Mouse (Mus musculus): ENCODE results near the gene Vps54. TPM values are rescaled to one million over a fixed set of nuclear protein-coding genes. Genes with fewer than 3 reads are reported as not detected.

Vps54 gene
- polyA plus RNA-seq, 1 experiment from 2014 or later, result 10.3 TPM

GRCm38 (mm10) chr11:21313922-21314657 is 75.0 kb downstream of the Vps54 start:
- Histone ChIP-seq H3K36me3 (ENCODE audit: control insufficient read depth, insufficient read depth, low read length) (peaks cover 10% of the 10 kb centered on the region; the same call in 1 of the 2 replicates), H3K9me3 (replicated peaks; ENCODE audit: control insufficient read depth, low read length, poor library complexity, severe bottlenecking) (no peaks in the 10 kb centered on the region), H3K4me3 (ENCODE audit: low read depth, low read length) (no peak overlapping the region), H3K4me1 (ENCODE audit: control insufficient read depth, insufficient read depth, low read length) (no peaks in the 10 kb centered on the region), H3K9ac (ENCODE audit: low read depth, low read length) (no peak overlapping the region), H3K4me2 (ENCODE audit: low read length) (no peak overlapping the region), H3K27ac (ENCODE audit: low read length) (no peak overlapping the region), H3K27me3 (ENCODE audit: control insufficient read depth, insufficient read depth, low read depth, low read length) (no peaks in the 10 kb centered on the region)
- WGBS, result 92% methylated on average over 9 of the region's 9 CpGs
- no peak for ATAC-seq

- no peaks in the 10 kb centered on the region for H3K9me3 ChIP-seq (replicated peaks; ENCODE audit: control insufficient read depth, low read length, poor library complexity, severe bottlenecking)
- no peaks in the 10 kb centered on the region for H3K4me1 ChIP-seq (ENCODE audit: control insufficient read depth, insufficient read depth, low read length)
- H3K9ac ChIP-seq (ENCODE audit: low read depth, low read length), result no peak overlapping the region
- no peak overlapping the region for H3K4me3 ChIP-seq (ENCODE audit: low read depth, low read length)
- H3K27me3 ChIP-seq (ENCODE audit: control insufficient read depth, insufficient read depth, low read depth, low read length), result no peaks in the 10 kb centered on the region
- no peak overlapping the region for H3K4me2 ChIP-seq (ENCODE audit: low read length)
- WGBS, result 85% methylated on average over 3 of the region's 3 CpGs
- peaks cover 5% of the 10 kb centered on the region; the same call in 1 of the 2 replicates for H3K36me3 ChIP-seq (ENCODE audit: control insufficient read depth, insufficient read depth, low read length)
- H3K27ac ChIP-seq (ENCODE audit: low read length), result no peak overlapping the region
- ATAC-seq, result no peak
Measured at GRCm38 (mm10) chr11:21321577-21321976, 82.5 kb downstream of the Vps54 start.

GRCm38 (mm10) chr11:21322349-21322748 is 83.3 kb downstream of the Vps54 start:
- H3K27ac ChIP-seq (ENCODE audit: low read length), result no peak overlapping the region
- no peak overlapping the region for H3K4me3 ChIP-seq (ENCODE audit: low read depth, low read length)
- no peak overlapping the region for H3K9ac ChIP-seq (ENCODE audit: low read depth, low read length)
- ATAC-seq, result no peak
- H3K4me2 ChIP-seq (ENCODE audit: low read length), result no peak overlapping the region
- H3K4me1 ChIP-seq (ENCODE audit: control insufficient read depth, insufficient read depth, low read length), result no peaks in the 10 kb centered on the region
- no peaks in the 10 kb centered on the region for H3K27me3 ChIP-seq (ENCODE audit: control insufficient read depth, insufficient read depth, low read depth, low read length)
- no peaks in the 10 kb centered on the region for H3K9me3 ChIP-seq (replicated peaks; ENCODE audit: control insufficient read depth, low read length, poor library complexity, severe bottlenecking)
- WGBS, result 92% methylated on average over 3 of the region's 3 CpGs
- peaks cover 3% of the 10 kb centered on the region; the same call in 1 of the 2 replicates for H3K36me3 ChIP-seq (ENCODE audit: control insufficient read depth, insufficient read depth, low read length)

GRCm38 (mm10) chr11:21325781-21326180 is 86.7 kb downstream of the Vps54 start:
- Histone ChIP-seq H3K9me3 (replicated peaks; ENCODE audit: control insufficient read depth, low read length, poor library complexity, severe bottlenecking) (no peaks in the 10 kb centered on the region), H3K4me2 (ENCODE audit: low read length) (no peak overlapping the region), H3K4me1 (ENCODE audit: control insufficient read depth, insufficient read depth, low read length) (no peaks in the 10 kb centered on the region), H3K36me3 (ENCODE audit: control insufficient read depth, insufficient read depth, low read length) (peaks cover 12% of the 10 kb centered on the region), H3K4me3 (ENCODE audit: low read depth, low read length) (no peak overlapping the region), H3K27ac (ENCODE audit: low read length) (no peak overlapping the region), H3K9ac (ENCODE audit: low read depth, low read length) (no peak overlapping the region), H3K27me3 (ENCODE audit: control insufficient read depth, insufficient read depth, low read depth, low read length) (no peaks in the 10 kb centered on the region)
- 94% methylated on average over 5 of the region's 5 CpGs for WGBS
- ATAC-seq, result no peak

- H3K27me3 ChIP-seq (ENCODE audit: control insufficient read depth, insufficient read depth, low read depth, low read length), result no peaks in the 10 kb centered on the region
- peaks cover 12% of the 10 kb centered on the region for H3K36me3 ChIP-seq (ENCODE audit: control insufficient read depth, insufficient read depth, low read length)
- H3K9ac ChIP-seq (ENCODE audit: low read depth, low read length), result no peak overlapping the region
- H3K9me3 ChIP-seq (replicated peaks; ENCODE audit: control insufficient read depth, low read length, poor library complexity, severe bottlenecking), result no peaks in the 10 kb centered on the region
- WGBS, result 70% methylated on average over 2 of the region's 2 CpGs
- H3K4me3 ChIP-seq (ENCODE audit: low read depth, low read length), result no peak overlapping the region
- no peak for ATAC-seq
- H3K27ac ChIP-seq (ENCODE audit: low read length), result no peak overlapping the region
- no peak overlapping the region for H3K4me2 ChIP-seq (ENCODE audit: low read length)
- no peaks in the 10 kb centered on the region for H3K4me1 ChIP-seq (ENCODE audit: control insufficient read depth, insufficient read depth, low read length)
Measured at GRCm38 (mm10) chr11:21326770-21327169, 87.7 kb downstream of the Vps54 start.

GRCm38 (mm10) chr11:21327486-21327885 is 88.4 kb downstream of the Vps54 start:
- Histone ChIP-seq H3K4me3 (ENCODE audit: low read depth, low read length) (no peak overlapping the region), H3K9me3 (replicated peaks; ENCODE audit: control insufficient read depth, low read length, poor library complexity, severe bottlenecking) (no peaks in the 10 kb centered on the region), H3K27me3 (ENCODE audit: control insufficient read depth, insufficient read depth, low read depth, low read length) (no peaks in the 10 kb centered on the region), H3K4me2 (ENCODE audit: low read length) (no peak overlapping the region), H3K4me1 (ENCODE audit: control insufficient read depth, insufficient read depth, low read length) (no peaks in the 10 kb centered on the region), H3K36me3 (ENCODE audit: control insufficient read depth, insufficient read depth, low read length) (peaks cover 15% of the 10 kb centered on the region), H3K27ac (ENCODE audit: low read length) (no peak overlapping the region), H3K9ac (ENCODE audit: low read depth, low read length) (no peak overlapping the region)
- no peak for ATAC-seq
- WGBS, result 87% methylated on average over 5 of the region's 5 CpGs

- H3K27ac ChIP-seq (ENCODE audit: low read length), result no peak overlapping the region
- no peak overlapping the region for H3K4me2 ChIP-seq (ENCODE audit: low read length)
- peaks cover 17% of the 10 kb centered on the region for H3K36me3 ChIP-seq (ENCODE audit: control insufficient read depth, insufficient read depth, low read length)
- no peak overlapping the region for H3K4me3 ChIP-seq (ENCODE audit: low read depth, low read length)
- no peak overlapping the region for H3K9ac ChIP-seq (ENCODE audit: low read depth, low read length)
- H3K4me1 ChIP-seq (ENCODE audit: control insufficient read depth, insufficient read depth, low read length), result no peaks in the 10 kb centered on the region
- 92% methylated on average over 5 of the region's 5 CpGs for WGBS
- ATAC-seq, result no peak
- no peaks in the 10 kb centered on the region for H3K9me3 ChIP-seq (replicated peaks; ENCODE audit: control insufficient read depth, low read length, poor library complexity, severe bottlenecking)
- no peaks in the 10 kb centered on the region for H3K27me3 ChIP-seq (ENCODE audit: control insufficient read depth, insufficient read depth, low read depth, low read length)
Measured at GRCm38 (mm10) chr11:21328141-21328540, 89.1 kb downstream of the Vps54 start.

- no peak overlapping the region for H3K9ac ChIP-seq (ENCODE audit: low read depth, low read length)
- no peak overlapping the region for H3K4me3 ChIP-seq (ENCODE audit: low read depth, low read length)
- H3K27me3 ChIP-seq (ENCODE audit: control insufficient read depth, insufficient read depth, low read depth, low read length), result no peaks in the 10 kb centered on the region
- H3K27ac ChIP-seq (ENCODE audit: low read length), result no peak overlapping the region
- no peaks in the 10 kb centered on the region for H3K9me3 ChIP-seq (replicated peaks; ENCODE audit: control insufficient read depth, low read length, poor library complexity, severe bottlenecking)
- peaks cover 17% of the 10 kb centered on the region for H3K36me3 ChIP-seq (ENCODE audit: control insufficient read depth, insufficient read depth, low read length)
- no peaks in the 10 kb centered on the region for H3K4me1 ChIP-seq (ENCODE audit: control insufficient read depth, insufficient read depth, low read length)
- ATAC-seq, result no peak
- H3K4me2 ChIP-seq (ENCODE audit: low read length), result no peak overlapping the region
- WGBS, result 95% methylated on average over 5 of the region's 5 CpGs
Measured at GRCm38 (mm10) chr11:21332639-21333295, 93.7 kb downstream of the Vps54 start.

GRCm38 (mm10) chr11:21337855-21338254 is 98.8 kb downstream of the Vps54 start:
- Histone ChIP-seq H3K4me2 (ENCODE audit: low read length) (no peak overlapping the region), H3K9me3 (replicated peaks; ENCODE audit: control insufficient read depth, low read length, poor library complexity, severe bottlenecking) (no peaks in the 10 kb centered on the region), H3K27me3 (ENCODE audit: control insufficient read depth, insufficient read depth, low read depth, low read length) (no peaks in the 10 kb centered on the region), H3K27ac (ENCODE audit: low read length) (no peak overlapping the region), H3K36me3 (ENCODE audit: control insufficient read depth, insufficient read depth, low read length) (no peaks in the 10 kb centered on the region; the same call in 1 of the 2 replicates), H3K9ac (ENCODE audit: low read depth, low read length) (no peak overlapping the region), H3K4me3 (ENCODE audit: low read depth, low read length) (no peak overlapping the region), H3K4me1 (ENCODE audit: control insufficient read depth, insufficient read depth, low read length) (no peaks in the 10 kb centered on the region)
- no peak for ATAC-seq
- WGBS, result 100% methylated on average over 1 of the region's 1 CpGs

Data from midbrain, embryonic 16.5 days (tissue).